Mouse (Mus musculus): ENCODE measurements at regions not wholly inside any gene's neighbourhood (a gene's known extent, or its start where the extent isn't known, plus 50 kb on each side); places are given as distances from the start of the nearest gene placed in this dataset.
A peak's percentile ranks its signal among the peaks of the same experiment; 100 is the strongest.

- peak; percentile 17 for DNase-seq (ENCODE audit: low read depth, low spot score)
Observed at GRCm38 (mm10) chr7:40052255-40052654, 534.7 kb downstream of the Zfp619 start.

- no peak for DNase-seq (ENCODE audit: low read depth, low spot score)
Observed at GRCm38 (mm10) chr7:40058836-40059235, 541.3 kb downstream of the Zfp619 start.

GRCm38 (mm10) chr7:40064631-40065030 is 547.1 kb downstream of the Zfp619 start:
- DNase-seq (ENCODE audit: low read depth, low spot score): no peak

GRCm38 (mm10) chr7:40065526-40065925 is 548.0 kb downstream of the Zfp619 start:
- no peak for DNase-seq (ENCODE audit: low read depth, low spot score)

GRCm38 (mm10) chr7:40067378-40067777 is 549.8 kb downstream of the Zfp619 start:
- DNase-seq (ENCODE audit: low read depth, low spot score): no peak

GRCm38 (mm10) chr7:40071313-40071712 is 553.7 kb downstream of the Zfp619 start:
- no peak for DNase-seq (ENCODE audit: low read depth, low spot score)

GRCm38 (mm10) chr7:40072478-40072877 is 554.9 kb downstream of the Zfp619 start:
- DNase-seq (ENCODE audit: low read depth, low spot score): peak; percentile 40

GRCm38 (mm10) chr7:40086236-40086635 is 568.7 kb downstream of the Zfp619 start:
- DNase-seq (ENCODE audit: low read depth, low spot score): peak; percentile 22

- no peak for DNase-seq (ENCODE audit: low read depth, low spot score)
Observed at GRCm38 (mm10) chr7:40097094-40097493, 579.5 kb downstream of the Zfp619 start.

- DNase-seq (ENCODE audit: low read depth, low spot score): peak; percentile 14
Observed at GRCm38 (mm10) chr7:40103057-40103945, 585.7 kb downstream of the Zfp619 start.

GRCm38 (mm10) chr7:40142906-40143305 is 625.3 kb downstream of the Zfp619 start:
- DNase-seq (ENCODE audit: low read depth, low spot score): peak; percentile 44

GRCm38 (mm10) chr7:40144431-40144830 is 626.9 kb downstream of the Zfp619 start:
- DNase-seq (ENCODE audit: low read depth, low spot score): no peak

GRCm38 (mm10) chr7:40177570-40177969 is 660.0 kb downstream of the Zfp619 start:
- no peak for DNase-seq (ENCODE audit: low read depth, low spot score)

- DNase-seq (ENCODE audit: low read depth, low spot score): no peak
Observed at GRCm38 (mm10) chr7:40195366-40195765, 677.8 kb downstream of the Zfp619 start.

GRCm38 (mm10) chr7:40202615-40203014 is 685.0 kb downstream of the Zfp619 start:
- peak; percentile 75 for DNase-seq (ENCODE audit: low read depth, low spot score)

- DNase-seq (ENCODE audit: low read depth, low spot score): no peak
Observed at GRCm38 (mm10) chr7:40211956-40212355, 686.2 kb upstream of the Vstm2b start.

- DNase-seq (ENCODE audit: low read depth, low spot score): no peak
Observed at GRCm38 (mm10) chr7:40212576-40212975, 685.6 kb upstream of the Vstm2b start.

GRCm38 (mm10) chr7:40213646-40214045 is 684.5 kb upstream of the Vstm2b start:
- DNase-seq (ENCODE audit: low read depth, low spot score): no peak

- DNase-seq (ENCODE audit: low read depth, low spot score): no peak
Observed at GRCm38 (mm10) chr7:40214395-40214794, 683.7 kb upstream of the Vstm2b start.

- DNase-seq (ENCODE audit: low read depth, low spot score): no peak
Observed at GRCm38 (mm10) chr7:40215271-40215670, 682.9 kb upstream of the Vstm2b start.

GRCm38 (mm10) chr7:40220549-40220948 is 677.6 kb upstream of the Vstm2b start:
- peak; percentile 70 for DNase-seq (ENCODE audit: low read depth, low spot score)

- DNase-seq (ENCODE audit: low read depth, low spot score): no peak
Observed at GRCm38 (mm10) chr7:40245188-40245587, 652.9 kb upstream of the Vstm2b start.

GRCm38 (mm10) chr7:40248521-40248920 is 649.6 kb upstream of the Vstm2b start:
- DNase-seq (ENCODE audit: low read depth, low spot score): peak; percentile 56

Measured in brain, adult 2 months (tissue).